Mouse (Mus musculus) intestine, embryonic 15.5 days (tissue): ENCODE data around the gene Zfhx2. TPM values are rescaled to one million over a fixed set of nuclear protein-coding genes. Genes with fewer than 3 reads are reported as not detected.
A peak's percentile ranks its signal among the peaks of the same experiment; 100 is the strongest.

Experiments used
- ATAC-seq: fragments of 200-750 bp; cut with Nextera tagmentation; 2 replicates; pipeline ENCODE4 v1.8.0; 2017; ENCODE audit warnings: moderate TSS enrichment, moderate library complexity
- H3K27ac ChIP-seq: fragments of 300-500 bp; sonication (generic); 2 replicates; pipeline ENCODE4 v1.5.1; 2015; ENCODE audit warnings: mild to moderate bottlenecking, inconsistent platforms
- H3K27me3 ChIP-seq: fragments of 300-500 bp; sonication (generic); replicated peaks from 2 replicates; pipeline ENCODE4 v1.6.1; 2015; ENCODE audit warnings: inconsistent platforms
- H3K36me3 ChIP-seq: fragments of 300-500 bp; sonication (generic); 2 replicates; pipeline ENCODE4 v1.6.1; 2015; ENCODE audit warnings: inconsistent platforms
- H3K4me1 ChIP-seq: fragments of 300-500 bp; sonication (generic); replicated peaks from 2 replicates; pipeline ENCODE4 v1.6.1; 2015; ENCODE audit warnings: inconsistent platforms
- H3K4me2 ChIP-seq: fragments of 300-500 bp; sonication (generic); replicated peaks from 2 replicates; pipeline ENCODE4 v1.6.1; 2015; ENCODE audit warnings: mild to moderate bottlenecking, inconsistent platforms
- H3K4me3 ChIP-seq: fragments of 300-500 bp; sonication (generic); replicated peaks from 2 replicates; pipeline ENCODE4 v1.5.1; 2015; ENCODE audit warnings: inconsistent platforms
- H3K9ac ChIP-seq: fragments of 300-500 bp; sonication (generic); 2 replicates; pipeline ENCODE4 v1.6.1; 2015; ENCODE audit warnings: inconsistent platforms
- H3K9me3 ChIP-seq: fragments of 300-500 bp; sonication (generic); 2 replicates; pipeline ENCODE4 v1.6.1; 2016; ENCODE audit warnings: inconsistent platforms
- WGBS: fragments of 180-500 bp; shearing (Covaris S2); methylation state at CpG from one replicate; pipeline ENCODE4 v1.1.7; 2015; 5-methylcytosine and 5-hydroxymethylcytosine counted together
- polyA plus RNA-seq: library from polyadenylated mRNA; unstranded; fragments of >200 nt; fragmentation: Nextera tagmentation; extraction: Ambion mirVana; gene quantifications from 2 replicates; pipeline ENCODE4 v1.2.1, GENCODE M21; 2015

The Zfhx2 gene
- polyA plus RNA-seq, 1 experiment from 2014 or later = 3.8 TPM

- no peaks in the 10 kb centered on the region for H3K9me3 ChIP-seq
- H3K4me3 ChIP-seq = no peak overlapping the region
- H3K27me3 ChIP-seq = no peaks in the 10 kb centered on the region
- no peak for ATAC-seq
- no peak overlapping the region for H3K9ac ChIP-seq
- H3K27ac ChIP-seq = no peak overlapping the region
- 55% methylated on average over 13 of the region's 13 CpGs for WGBS
- H3K4me1 ChIP-seq = peaks cover 14% of the 10 kb centered on the region; the same call in 1 of the 2 replicates
- H3K36me3 ChIP-seq = no peaks in the 10 kb centered on the region
- no peak overlapping the region; the same call in 1 of the 2 replicates for H3K4me2 ChIP-seq
Measured at GRCm38 (mm10) chr14:55089199-55089947, 2.8 kb downstream of the Zfhx2 start.

DNA sequence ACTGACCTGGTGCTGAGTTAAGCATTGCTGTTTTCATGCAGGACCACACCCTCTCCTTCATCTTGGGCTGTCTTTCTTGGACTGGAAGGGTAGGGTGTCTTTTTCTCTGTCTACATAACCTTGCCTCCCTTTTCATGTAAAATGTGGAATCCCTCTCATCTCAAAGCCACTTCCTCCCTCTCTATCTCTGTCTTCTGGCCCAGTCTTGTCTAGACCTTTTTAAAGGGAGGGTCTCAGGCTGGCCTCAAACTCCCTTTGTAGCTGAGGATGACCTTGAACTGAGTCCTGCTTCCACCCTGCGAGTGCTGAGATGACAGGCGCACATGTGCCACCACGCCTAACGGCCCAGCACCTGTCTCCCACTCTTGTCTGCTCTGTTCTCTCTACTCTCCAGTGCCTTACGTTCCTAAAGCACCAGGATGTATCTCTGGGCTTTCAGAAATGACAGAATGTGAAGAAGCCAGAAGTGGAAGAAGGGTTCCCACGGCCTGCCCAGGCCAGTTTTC lies 6.1 kb downstream of the Zfhx2 start:
- no peak overlapping the region for H3K4me2 ChIP-seq
- WGBS = 77% methylated on average over 6 of the region's 6 CpGs
- no peaks in the 10 kb centered on the region for H3K9me3 ChIP-seq
- ATAC-seq = no peak
- H3K9ac ChIP-seq = no peak overlapping the region
- H3K27me3 ChIP-seq = no peaks in the 10 kb centered on the region
- no peak overlapping the region for H3K27ac ChIP-seq
- no peak overlapping the region for H3K4me3 ChIP-seq
- no peaks in the 10 kb centered on the region for H3K36me3 ChIP-seq
- H3K4me1 ChIP-seq = peaks cover 10% of the 10 kb centered on the region; the same call in 1 of the 2 replicates

GRCm38 (mm10) chr14:55085324-55086008 lies 6.7 kb downstream of the Zfhx2 start:
- no peaks in the 10 kb centered on the region for H3K27me3 ChIP-seq
- no peak overlapping the region for H3K9ac ChIP-seq
- ATAC-seq = peak; percentile 30; the same call in 1 of the 2 replicates
- H3K4me2 ChIP-seq = no peak overlapping the region
- no peaks in the 10 kb centered on the region for H3K9me3 ChIP-seq
- H3K4me1 ChIP-seq = 0 out of 2 replicates have a peak, but pooled peaks cover 6% of the 10 kb centered on the region
- H3K4me3 ChIP-seq = no peak overlapping the region
- no peaks in the 10 kb centered on the region for H3K36me3 ChIP-seq
- 51% methylated on average over 9 of the region's 9 CpGs for WGBS
- no peak overlapping the region for H3K27ac ChIP-seq

DNA sequence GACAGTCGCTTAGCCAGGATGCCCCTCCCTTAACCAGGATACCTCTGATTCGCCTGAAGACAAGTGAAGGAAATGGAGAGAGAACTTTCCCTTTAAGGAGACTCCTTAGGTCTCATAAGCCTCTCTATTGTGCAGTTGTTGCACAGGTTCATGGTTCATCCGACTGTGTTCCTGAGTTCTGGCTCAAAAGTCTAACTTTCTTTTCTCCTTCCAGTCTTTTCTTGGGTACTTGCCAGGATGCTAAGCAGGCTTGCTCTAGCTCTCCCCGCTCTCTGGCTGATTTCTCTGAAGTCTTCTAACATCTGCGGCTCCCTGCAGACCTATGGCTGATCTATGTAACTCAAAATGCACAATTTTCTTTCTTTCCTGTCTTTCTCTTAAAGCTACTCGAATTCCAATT lies 8.6 kb downstream of the Zfhx2 start:
- H3K4me3 ChIP-seq = no peak overlapping the region
- H3K27me3 ChIP-seq = no peaks in the 10 kb centered on the region
- H3K4me2 ChIP-seq = no peak overlapping the region
- H3K36me3 ChIP-seq = no peaks in the 10 kb centered on the region
- no peak overlapping the region for H3K9ac ChIP-seq
- 56% methylated on average over 6 of the region's 6 CpGs for whole genome bisulfite sequencing
- peaks cover 12% of the 10 kb centered on the region for H3K4me1 ChIP-seq
- H3K27ac ChIP-seq = no peak overlapping the region
- no peak for ATAC-seq
- no peaks in the 10 kb centered on the region for H3K9me3 ChIP-seq

GRCm38 (mm10) chr14:55081105-55081504 lies 11.0 kb downstream of the Zfhx2 start:
- Histone ChIP-seq H3K4me1 (peaks cover 16% of the 10 kb centered on the region), H3K4me2 (no peak overlapping the region), H3K27me3 (no peaks in the 10 kb centered on the region), H3K36me3 (no peaks in the 10 kb centered on the region), H3K9ac (no peak overlapping the region), H3K27ac (no peak overlapping the region), H3K4me3 (no peak overlapping the region), H3K9me3 (no peaks in the 10 kb centered on the region)
- ATAC-seq = no peak
- WGBS = 36% methylated on average over 5 of the region's 5 CpGs

DNA sequence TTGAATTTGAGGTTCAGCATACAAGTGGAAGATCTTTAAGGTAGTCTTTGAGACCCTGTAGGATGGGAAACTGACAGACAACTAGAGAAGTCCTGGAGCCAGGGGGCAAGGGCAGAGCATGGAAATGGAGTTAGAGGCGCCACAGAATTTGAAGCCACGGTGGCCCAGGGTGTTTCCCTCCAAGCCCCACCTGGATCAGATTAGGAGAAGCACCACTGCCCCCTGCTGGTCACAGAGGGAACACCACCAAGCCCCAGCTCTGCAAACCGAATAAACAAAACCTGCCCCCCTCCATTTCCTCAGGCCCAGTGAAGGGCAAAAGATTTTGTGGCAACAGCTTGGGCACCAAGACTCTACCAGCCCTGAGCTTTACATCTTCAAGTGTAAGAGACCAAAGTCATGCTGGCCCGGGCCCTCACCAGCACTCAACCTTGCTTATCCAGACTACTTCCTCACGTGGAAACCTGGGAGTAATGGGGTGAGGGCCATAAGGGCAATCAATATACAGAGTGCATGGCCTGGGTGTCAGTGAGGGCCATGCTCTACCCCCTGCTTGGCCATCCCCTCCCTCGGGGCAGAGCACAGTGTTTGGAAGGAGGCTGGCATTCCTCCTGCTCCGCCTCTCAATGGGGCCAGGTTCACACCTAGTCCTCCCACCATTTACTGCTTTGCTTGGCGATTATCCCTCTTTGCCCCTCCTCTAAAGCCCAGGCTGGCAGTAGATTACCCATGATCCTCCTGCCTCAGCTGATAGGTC lies 12.7 kb downstream of the Zfhx2 start:
- Histone ChIP-seq H3K9me3 (no peaks in the 10 kb centered on the region), H3K4me3 (no peak overlapping the region), H3K4me1 (peaks cover 16% of the 10 kb centered on the region), H3K4me2 (peak overlapping the region; percentile 50; the same call in 1 of the 2 replicates), H3K27ac (no peak overlapping the region), H3K9ac (no peak overlapping the region), H3K36me3 (no peaks in the 10 kb centered on the region), H3K27me3 (no peaks in the 10 kb centered on the region)
- WGBS = 17% methylated on average over 8 of the region's 8 CpGs
- peak; percentile 68; the same call in 1 of the 2 replicates for ATAC-seq

DNA sequence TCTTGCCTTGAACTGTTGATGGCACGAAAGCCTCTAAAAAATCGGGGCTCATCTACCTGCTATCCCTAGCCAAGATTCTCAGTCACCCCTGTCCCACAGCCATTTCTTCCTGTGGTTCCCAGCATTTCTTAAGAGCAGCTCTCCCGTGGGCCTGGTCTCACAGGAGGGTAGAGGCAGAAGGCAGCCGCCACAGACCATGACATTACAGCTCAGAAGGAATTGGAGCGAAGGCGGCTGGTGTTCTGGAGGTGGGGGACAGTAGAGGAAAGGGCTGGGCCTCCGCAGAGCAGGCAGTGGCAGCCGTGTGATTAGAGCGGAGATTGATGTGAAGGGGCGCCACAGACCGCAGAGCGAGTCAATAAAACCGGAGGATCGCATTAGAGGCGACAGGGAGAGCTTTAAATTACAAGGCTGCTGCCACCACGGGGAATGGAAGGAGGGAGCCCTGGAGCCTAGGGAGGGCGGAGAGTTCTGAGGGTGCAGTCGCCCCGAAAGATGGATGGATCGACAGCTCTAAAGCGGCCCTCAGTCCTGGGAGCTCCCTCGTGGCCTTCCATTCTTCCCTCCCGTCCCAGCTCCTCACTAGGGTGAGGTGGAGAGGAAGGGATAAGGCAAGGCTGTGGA lies 13.6 kb downstream of the Zfhx2 start:
- peaks cover 16% of the 10 kb centered on the region for H3K4me1 ChIP-seq
- H3K36me3 ChIP-seq = no peaks in the 10 kb centered on the region
- H3K27ac ChIP-seq = no peak overlapping the region
- no peaks in the 10 kb centered on the region for H3K27me3 ChIP-seq
- 17% methylated on average over 23 of the region's 23 CpGs for WGBS
- H3K4me3 ChIP-seq = 0 out of 2 replicates have a peak overlapping the region, but pooled peaks have one; percentile 3
- peak; percentile 37; the same call in 1 of the 2 replicates for ATAC-seq
- no peaks in the 10 kb centered on the region for H3K9me3 ChIP-seq
- peak overlapping the region; percentile 29; the same call in 1 of the 2 replicates for H3K9ac ChIP-seq
- H3K4me2 ChIP-seq = peak overlapping the region; percentile 50

DNA sequence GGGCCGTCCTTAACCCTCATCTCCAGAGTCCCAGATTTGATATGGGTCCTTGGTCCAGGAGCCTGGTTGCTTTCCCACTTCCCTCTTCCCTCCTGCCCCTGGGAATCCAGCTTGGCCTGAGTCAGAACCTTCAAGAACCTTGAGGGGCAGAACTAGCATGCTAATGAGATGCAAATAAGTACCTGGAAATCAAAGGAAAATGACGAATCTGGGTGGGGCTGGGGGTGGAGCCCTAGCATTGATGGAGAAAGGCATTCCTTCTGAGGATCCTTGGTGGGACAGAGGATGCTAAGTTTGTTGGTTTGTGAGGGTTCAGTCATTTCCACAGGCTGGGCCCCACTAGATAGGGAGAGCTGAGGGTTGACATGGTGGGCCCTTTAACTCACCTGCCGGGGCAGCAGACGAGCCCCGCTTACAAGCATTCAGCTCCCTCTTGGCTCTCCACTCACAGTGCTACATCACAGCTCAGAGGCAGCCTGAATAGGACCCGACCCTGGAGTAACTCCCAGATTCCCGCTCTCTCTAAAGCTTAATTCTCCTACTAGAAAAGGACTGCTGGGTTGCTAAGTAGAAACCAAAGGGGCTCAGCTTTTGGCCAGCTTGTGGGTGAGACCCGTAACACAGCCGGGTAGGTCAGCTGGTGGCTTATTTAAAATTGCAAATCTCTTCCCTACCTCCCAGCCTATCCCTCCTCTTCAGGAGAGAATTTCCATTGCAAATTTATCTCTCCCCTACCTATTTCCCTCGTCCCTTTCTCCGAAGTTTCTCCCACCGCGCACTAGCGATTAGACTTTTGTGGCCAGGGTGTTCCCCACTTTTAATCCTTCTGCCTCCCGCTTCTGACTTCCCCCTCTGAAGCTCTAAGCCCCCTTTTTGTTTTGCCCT lies 14.4 kb downstream of the Zfhx2 start:
- no peaks in the 10 kb centered on the region for H3K27me3 ChIP-seq
- H3K36me3 ChIP-seq = no peaks in the 10 kb centered on the region
- H3K4me1 ChIP-seq = peaks cover 16% of the 10 kb centered on the region
- no peak overlapping the region for H3K27ac ChIP-seq
- 50% methylated on average over 15 of the region's 15 CpGs for WGBS
- H3K9ac ChIP-seq = no peak overlapping the region
- H3K4me2 ChIP-seq = no peak overlapping the region
- H3K9me3 ChIP-seq = no peaks in the 10 kb centered on the region
- H3K4me3 ChIP-seq = no peak overlapping the region
- no peak for ATAC-seq

- Histone ChIP-seq H3K9ac (no peak overlapping the region), H3K4me1 (peaks cover 18% of the 10 kb centered on the region), H3K4me3 (no peak overlapping the region), H3K9me3 (no peaks in the 10 kb centered on the region), H3K27me3 (no peaks in the 10 kb centered on the region), H3K4me2 (no peak overlapping the region), H3K36me3 (no peaks in the 10 kb centered on the region), H3K27ac (no peak overlapping the region)
- ATAC-seq = no peak
- 76% methylated on average over 3 of the region's 3 CpGs for WGBS
Measured at GRCm38 (mm10) chr14:55076956-55077355, 15.2 kb downstream of the Zfhx2 start.

DNA sequence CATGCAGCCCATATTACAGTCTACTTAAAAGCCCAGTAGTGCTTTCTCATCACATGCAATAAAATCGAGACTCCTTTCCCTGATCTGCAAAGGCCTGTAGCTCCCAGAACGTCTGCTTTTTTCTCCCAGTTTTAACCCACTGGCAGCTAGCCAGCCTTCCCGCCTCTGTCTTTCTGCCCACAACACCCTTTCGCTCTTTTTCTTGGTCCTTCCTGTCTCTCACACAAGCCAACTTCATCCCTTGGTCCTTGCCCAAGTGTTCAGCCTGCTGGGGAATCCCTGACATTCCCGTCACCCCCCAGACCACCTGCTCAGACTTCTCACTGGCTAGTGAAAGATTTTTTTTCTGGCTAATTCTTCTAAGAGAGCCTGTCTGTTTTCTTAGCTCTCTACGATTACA lies 15.9 kb downstream of the Zfhx2 start:
- Histone ChIP-seq H3K4me2 (no peak overlapping the region), H3K36me3 (no peaks in the 10 kb centered on the region), H3K9ac (no peak overlapping the region), H3K4me3 (no peak overlapping the region), H3K27ac (no peak overlapping the region), H3K27me3 (no peaks in the 10 kb centered on the region), H3K9me3 (no peaks in the 10 kb centered on the region), H3K4me1 (peaks cover 20% of the 10 kb centered on the region)
- ATAC-seq = no peak
- WGBS = 42% methylated on average over 6 of the region's 6 CpGs

GRCm38 (mm10) chr14:55074416-55074815 lies 17.7 kb downstream of the Zfhx2 start:
- H3K4me1 ChIP-seq = peaks cover 14% of the 10 kb centered on the region
- WGBS = 88% methylated on average over 12 of the region's 12 CpGs
- H3K9ac ChIP-seq = no peak overlapping the region
- H3K36me3 ChIP-seq = no peaks in the 10 kb centered on the region
- no peak for ATAC-seq
- no peaks in the 10 kb centered on the region for H3K9me3 ChIP-seq
- H3K27me3 ChIP-seq = no peaks in the 10 kb centered on the region
- H3K27ac ChIP-seq = no peak overlapping the region
- no peak overlapping the region for H3K4me3 ChIP-seq
- H3K4me2 ChIP-seq = no peak overlapping the region
